Mouse (Mus musculus) layer of hippocampus, postnatal 36 days (tissue): ENCODE results near the gene Decr2. TPM values are rescaled to one million over a fixed set of nuclear protein-coding genes. Genes with fewer than 3 reads are reported as not detected.
"Not testable (repeated sequence)": the region's sequence is repeated elsewhere in the genome, so short reads cannot be mapped to it uniquely, and the experiment has no call there.

Experiments used
- DNase-seq, 2 experiments: peaks; one replicate each; pipeline ENCODE4 v3.0.0; 2022
- total RNA-seq, 2 experiments: library from RNA; stranded (reverse); gene quantifications; 2 replicates each; pipeline ENCODE4 v1.2.3; 2021

Gene Decr2
- total RNA-seq, 2 experiments from 2014 or later = 25.5 to 26.5 TPM

GRCm38 (mm10) chr17:26057787-26058567 is 32.2 kb downstream of the Decr2 start:
- DNase-seq = no peak

GRCm38 (mm10) chr17:26057278-26057677 is 32.9 kb downstream of the Decr2 start:
- no peak for DNase-seq

GRCm38 (mm10) chr17:26055164-26055563 is 35.0 kb downstream of the Decr2 start:
- DNase-seq = no peak

DNA sequence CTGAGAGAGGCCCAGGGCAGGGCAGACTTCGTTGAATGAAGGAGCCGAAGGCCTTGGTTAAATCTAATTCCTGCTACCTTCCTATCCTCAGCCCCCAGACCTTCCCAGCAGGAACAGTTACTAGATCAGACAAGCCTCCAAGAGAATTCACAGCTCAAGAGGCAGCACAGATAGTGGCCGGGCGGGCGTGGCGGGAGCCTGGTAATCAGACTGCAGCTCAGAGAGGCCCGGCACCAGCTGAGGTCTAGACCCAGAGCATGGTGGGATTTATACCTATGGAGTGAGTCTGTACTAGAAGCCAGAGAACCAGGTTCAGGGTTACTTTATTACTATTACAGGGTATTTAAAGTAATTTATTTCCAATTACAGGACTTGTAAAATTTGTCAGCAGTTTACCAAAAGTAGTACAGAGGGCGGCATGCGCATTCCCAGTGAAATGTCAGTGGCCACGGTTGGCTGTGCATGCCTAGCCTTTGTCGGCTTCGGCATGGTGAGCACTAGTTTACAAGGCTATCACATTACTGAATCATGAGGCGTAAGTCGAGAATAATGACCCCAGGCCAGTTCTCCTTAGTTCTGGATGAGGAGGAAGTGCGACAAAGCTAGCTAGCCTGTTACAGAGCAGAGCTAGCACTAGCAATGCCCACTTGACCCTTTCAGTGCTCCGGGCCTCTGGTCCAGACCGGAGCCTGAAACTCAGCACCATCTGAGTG is 35.8 kb downstream of the Decr2 start:
- no peak for DNase-seq

- DNase-seq = no peak
Observed at GRCm38 (mm10) chr17:26052706-26053105, 37.4 kb downstream of the Decr2 start.

GRCm38 (mm10) chr17:26052074-26052473 is 38.1 kb downstream of the Decr2 start:
- DNase-seq = no peak

DNA sequence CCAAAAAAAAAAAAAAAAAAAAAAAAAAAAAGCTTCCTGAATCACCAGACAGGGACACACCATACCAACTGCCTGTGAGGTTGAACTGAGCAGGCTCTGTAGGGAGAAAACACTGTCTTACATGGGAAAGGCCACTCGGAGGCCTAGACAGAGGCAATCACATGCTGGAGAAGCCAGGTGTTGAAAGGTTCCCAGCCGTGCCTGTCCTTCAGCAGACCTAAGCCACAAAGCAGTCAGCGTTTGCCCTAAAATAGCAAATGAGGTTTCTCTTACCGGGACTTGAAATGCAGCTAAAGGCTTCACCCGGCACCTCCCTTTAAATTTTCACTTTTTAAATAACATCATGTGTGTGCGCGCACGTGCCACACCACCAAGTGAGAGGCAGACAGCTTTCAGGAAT is 42.0 kb downstream of the Decr2 start:
- DNase-seq = no peak

GRCm38 (mm10) chr17:26046253-26046997 is 43.7 kb downstream of the Decr2 start:
- peak in 1 of 2 experiments; percentile 42 for DNase-seq

DNA sequence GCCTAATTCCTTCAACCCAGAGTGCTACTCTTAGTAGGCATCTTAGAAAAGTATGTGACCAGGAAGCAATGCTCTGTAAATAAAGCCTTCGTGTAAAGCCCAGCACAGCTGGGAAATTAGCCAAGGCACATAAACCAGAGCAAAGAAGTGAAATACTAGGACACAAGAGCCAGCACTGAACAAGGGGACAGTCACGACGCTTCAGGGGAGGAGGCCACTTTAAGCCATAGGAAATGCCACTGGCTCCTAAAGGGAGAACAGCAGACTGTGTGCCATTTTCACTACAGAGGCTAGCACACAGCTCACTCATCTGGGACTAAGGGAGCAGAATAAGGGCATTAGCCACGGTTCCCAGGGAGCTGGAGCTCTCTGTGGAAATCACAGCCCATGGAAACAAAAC is 44.9 kb downstream of the Decr2 start:
- no peak for DNase-seq

- DNase-seq = peak; percentile 81 to 84
Observed at GRCm38 (mm10) chr17:26043249-26043636, 46.9 kb downstream of the Decr2 start.

DNA sequence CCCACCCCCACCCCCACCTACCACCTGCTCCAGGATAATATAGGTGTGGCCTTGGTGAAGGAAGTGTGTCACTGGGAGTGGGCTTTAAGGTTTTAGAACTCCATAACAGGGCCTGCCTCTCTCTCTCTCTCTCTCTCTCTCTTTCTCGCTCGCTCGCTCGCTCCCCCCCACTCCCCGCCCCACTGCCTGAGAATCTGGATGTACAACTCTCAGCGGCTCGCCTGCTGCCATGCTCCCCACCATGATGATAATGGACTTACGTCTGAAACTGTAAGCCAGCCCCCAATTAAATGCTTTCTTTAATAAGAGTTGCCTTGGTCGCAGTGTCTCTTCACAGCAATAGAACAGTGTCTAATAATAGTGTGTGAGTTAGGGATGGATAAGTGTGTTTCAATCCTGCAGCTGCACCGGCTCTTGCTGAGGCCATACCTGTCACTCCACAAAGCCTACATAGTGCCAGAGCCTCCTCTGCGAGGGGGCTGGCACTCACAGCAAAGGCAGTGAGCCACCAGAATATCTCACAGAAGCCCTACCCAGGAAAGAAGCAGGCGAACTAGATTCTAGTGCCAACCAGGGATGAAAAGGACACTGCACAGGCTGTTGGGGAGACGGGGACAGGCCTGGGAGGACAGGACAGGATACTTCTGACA is 47.4 kb downstream of the Decr2 start:
- peak in 1 of 2 experiments; percentile 33 for DNase-seq

DNA sequence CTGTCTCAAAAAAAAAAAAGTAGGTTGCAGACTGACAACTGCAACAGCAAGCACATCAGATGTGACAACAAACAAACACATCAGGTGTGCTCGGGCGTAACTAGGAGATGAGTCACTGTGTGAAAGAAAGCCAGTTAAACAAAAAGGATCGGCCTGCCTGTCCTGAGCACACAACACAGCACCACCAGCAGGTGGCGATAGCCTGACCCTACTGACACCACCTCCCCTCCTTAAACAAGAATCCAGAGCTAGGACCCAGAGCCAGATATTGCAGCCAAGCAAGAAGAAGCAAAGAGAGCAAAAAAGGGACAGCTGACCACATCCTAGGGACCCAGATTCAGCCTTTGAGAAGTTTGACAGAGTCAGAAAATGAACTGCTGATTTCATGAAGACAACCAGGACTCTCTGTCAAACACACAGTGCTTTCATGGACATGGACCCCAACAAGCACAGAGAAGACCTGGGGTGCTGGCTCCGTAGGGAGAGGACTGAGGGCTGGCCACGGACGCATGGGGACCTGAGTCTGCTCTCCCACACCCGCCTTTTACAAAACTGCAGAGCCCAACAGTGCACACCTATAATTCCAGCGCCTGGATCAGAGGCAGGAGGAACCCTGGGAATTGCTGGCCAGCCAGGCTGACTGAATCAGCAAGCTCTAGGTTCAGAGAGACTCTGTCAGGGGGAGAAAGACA is 48.9 kb downstream of the Decr2 start:
- DNase-seq = no peak

GRCm38 (mm10) chr17:26040711-26041110 is 49.4 kb downstream of the Decr2 start:
- DNase-seq = not testable (repeated sequence)

GRCm38 (mm10) chr17:26032037-26032436 is 58.1 kb downstream of the Decr2 start:
- DNase-seq = no peak

DNA sequence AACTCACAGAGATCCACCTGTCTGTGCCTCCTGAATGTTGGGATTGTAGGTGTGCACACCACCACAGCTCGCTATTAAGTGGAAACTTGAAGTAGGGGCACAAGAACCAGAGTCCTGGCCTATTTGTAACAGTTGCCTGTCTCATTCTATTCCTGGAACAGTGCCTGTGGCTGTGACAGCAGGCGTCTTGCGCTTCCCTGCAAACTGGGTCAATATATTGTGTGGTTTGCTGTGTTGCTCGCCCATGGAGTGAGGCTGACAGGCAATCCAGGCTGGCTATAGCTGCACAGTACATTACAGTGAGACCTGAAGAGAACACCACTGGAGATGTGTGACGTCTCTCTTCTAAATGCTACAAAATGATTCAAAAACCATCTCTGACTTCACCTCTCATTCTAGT is 58.6 kb downstream of the Decr2 start:
- DNase-seq = no peak

Other genes starting within 250 kb of the Decr2 start
- 10 to 100 TPM; 29.0 to 30.4 TPM for gene Gm20683, start 248.6 kb downstream of the Decr2 start, total RNA-seq
- 100 to 1,000 TPM; 102 to 103 TPM for gene Rhot2, start 245.5 kb downstream of the Decr2 start, total RNA-seq
- 10 to 100 TPM; 19.2 to 26.2 TPM for gene Wdr90, start 228.8 kb downstream of the Decr2 start, total RNA-seq
- gene Mcrip2, start 221.6 kb downstream of the Decr2 start, total RNA-seq = 10 to 100 TPM; 25.4 to 28.9 TPM
- gene Mettl26, start 215.3 kb downstream of the Decr2 start, total RNA-seq = 10 to 100 TPM; 36.3 to 37.7 TPM
- gene Wfikkn1, start 209.5 kb downstream of the Decr2 start, total RNA-seq = 1 to 10 TPM; 1.8 to 2.4 TPM
- 10 to 100 TPM; 49.6 to 55.5 TPM for gene Rab40c, start 170.6 kb downstream of the Decr2 start, total RNA-seq
- gene Pigq, start 145.4 kb downstream of the Decr2 start, total RNA-seq = 100 to 1,000 TPM; 125 to 129 TPM
- gene Nhlrc4, start 145.4 kb downstream of the Decr2 start, total RNA-seq = under 1 TPM; 0.17 to 0.61 TPM
- gene A930017K11Rik, start 137.8 kb downstream of the Decr2 start, total RNA-seq = under 1 TPM; 0.95 to 0.96 TPM
- gene Capn15, start 104.5 kb downstream of the Decr2 start, total RNA-seq = 10 to 100 TPM; 52.5 to 60.2 TPM
- gene Rab11fip3, start 20.8 kb downstream of the Decr2 start, total RNA-seq = 100 to 1,000 TPM in 1 of 2 experiments, 10 to 100 TPM in 1; 99.5 to 112 TPM
- 1 to 10 TPM; 4.6 to 5.0 TPM for gene Nme4, start 5.3 kb upstream of the Decr2 start, total RNA-seq
- 10 to 100 TPM; 10.8 to 11.9 TPM for gene Tmem8, start 23.0 kb upstream of the Decr2 start, total RNA-seq
- 10 to 100 TPM; 64.5 to 66.3 TPM for gene Mrpl28, start 33.2 kb upstream of the Decr2 start, total RNA-seq
- 10 to 100 TPM; 23.0 to 24.8 TPM for gene Axin1, start 48.4 kb upstream of the Decr2 start, total RNA-seq
- under 1 TPM in 1 of 2 experiments, not detected in 1; 0.57 TPM for gene Pdia2, start 108.8 kb upstream of the Decr2 start, total RNA-seq
- 10 to 100 TPM; 46.5 to 48.8 TPM for gene Rgs11, start 112.6 kb upstream of the Decr2 start, total RNA-seq
- gene Arhgdig, start 117.4 kb upstream of the Decr2 start, total RNA-seq = 10 to 100 TPM; 66.2 to 75.5 TPM
- 10 to 100 TPM; 14.2 to 17.9 TPM for gene Fam234a, start 153.9 kb upstream of the Decr2 start, total RNA-seq
- 10 to 100 TPM; 90.0 to 93.2 TPM for gene Luc7l, start 162.6 kb upstream of the Decr2 start, total RNA-seq